Mouse (Mus musculus) intestine, embryonic 14.5 days (tissue): ENCODE data around the gene Ajap1. TPM values are rescaled to one million over a fixed set of nuclear protein-coding genes. Genes with fewer than 3 reads are reported as not detected.
A peak's percentile ranks its signal among the peaks of the same experiment; 100 is the strongest.

Experiments used
- ATAC-seq: fragments of 200-750 bp; cut with Nextera tagmentation; replicated peaks from 2 replicates; pipeline ENCODE4 v1.8.0; 2017; ENCODE audit warnings: low read depth, moderate number of reproducible peaks, moderate TSS enrichment, moderate library complexity; ENCODE audit not compliant: low FRiP score, low TSS enrichment
- DNase-seq: peaks from one replicate; pipeline ENCODE4 v3.0.0-alpha.2; 2018; ENCODE audit warnings: low spot score
- H3K27ac ChIP-seq: fragments of 300-500 bp; sonication (generic); 2 replicates; pipeline ENCODE4 v1.5.1; 2014; ENCODE audit warnings: low read depth, mild to moderate bottlenecking, control low read depth
- H3K27me3 ChIP-seq: fragments of 300-500 bp; sonication (generic); replicated peaks from 2 replicates; pipeline ENCODE4 v1.6.1; 2014; ENCODE audit warnings: low read length, control low read depth; ENCODE audit not compliant: control insufficient read depth, insufficient read depth
- H3K36me3 ChIP-seq: fragments of 300-500 bp; sonication (generic); 2 replicates; pipeline ENCODE4 v1.6.1; 2014; ENCODE audit warnings: low read length, control low read depth; ENCODE audit not compliant: control insufficient read depth, insufficient read depth
- H3K4me1 ChIP-seq: fragments of 300-500 bp; sonication (generic); replicated peaks from 2 replicates; pipeline ENCODE4 v1.6.1; 2014; ENCODE audit warnings: low read length, control low read depth, mixed read lengths; ENCODE audit not compliant: control insufficient read depth, insufficient read depth
- H3K4me2 ChIP-seq: fragments of 300-500 bp; sonication (generic); 2 replicates; pipeline ENCODE4 v1.6.1; 2014; ENCODE audit warnings: low read length
- H3K4me3 ChIP-seq: fragments of 300-500 bp; sonication (generic); 2 replicates; pipeline ENCODE4 v1.5.1; 2014; ENCODE audit warnings: low read depth, low read length, control low read depth, mixed read lengths
- H3K9ac ChIP-seq: fragments of 300-500 bp; sonication (generic); 2 replicates; pipeline ENCODE4 v1.6.1; 2014; ENCODE audit warnings: mild to moderate bottlenecking, low read length
- H3K9me3 ChIP-seq: fragments of 300-500 bp; sonication (generic); 2 replicates; pipeline ENCODE4 v1.6.1; 2016; ENCODE audit warnings: low read length, control low read depth; ENCODE audit not compliant: control insufficient read depth
- WGBS: fragments of 180-500 bp; shearing (Covaris S2); extraction: QIAGEN DNeasy Blood & Tissue Kit; methylation state at CpG from one replicate; pipeline ENCODE4 v1.1.7; 2014; 5-methylcytosine and 5-hydroxymethylcytosine counted together
- polyA plus RNA-seq: library from polyadenylated mRNA; unstranded; fragments of >200 nt; fragmentation: Nextera tagmentation; extraction: Ambion mirVana; gene quantifications from 2 replicates; pipeline ENCODE4 v1.2.1, GENCODE M21; 2014

Gene Ajap1
- polyA plus RNA-seq, 1 experiment from 2014 or later: 1.3 TPM

DNA sequence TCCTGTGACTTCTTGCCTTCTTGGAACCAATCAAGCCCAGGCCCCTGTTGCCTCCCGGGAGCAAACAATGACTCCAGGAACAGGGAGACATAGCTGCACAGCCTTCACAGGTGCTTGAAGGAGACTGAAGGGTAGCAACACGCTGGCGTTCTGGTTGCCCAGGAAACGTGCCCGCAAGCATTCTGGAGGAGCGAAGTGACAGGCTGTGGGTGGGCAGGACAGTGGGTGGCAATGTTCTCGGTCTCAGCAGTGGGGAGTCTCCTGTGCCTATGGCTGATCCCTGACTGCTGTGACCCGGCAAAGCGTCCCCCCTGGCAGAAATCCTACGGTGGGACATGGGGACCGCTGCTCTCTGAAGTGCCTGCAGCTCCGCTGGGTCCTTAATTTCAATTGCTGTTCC lies 43.6 kb downstream of the Ajap1 start:
- no peak overlapping the region for H3K4me3 ChIP-seq
- H3K27me3 ChIP-seq: no peaks in the 10 kb centered on the region
- ATAC-seq (no peak), DNase-seq (no peak)
- no peaks in the 10 kb centered on the region for H3K9me3 ChIP-seq
- no peaks in the 10 kb centered on the region for H3K4me1 ChIP-seq
- H3K9ac ChIP-seq: no peak overlapping the region
- WGBS: 77% methylated on average over 12 of the region's 12 CpGs
- H3K36me3 ChIP-seq: no peaks in the 10 kb centered on the region
- H3K27ac ChIP-seq: no peak overlapping the region
- no peak overlapping the region for H3K4me2 ChIP-seq

DNA sequence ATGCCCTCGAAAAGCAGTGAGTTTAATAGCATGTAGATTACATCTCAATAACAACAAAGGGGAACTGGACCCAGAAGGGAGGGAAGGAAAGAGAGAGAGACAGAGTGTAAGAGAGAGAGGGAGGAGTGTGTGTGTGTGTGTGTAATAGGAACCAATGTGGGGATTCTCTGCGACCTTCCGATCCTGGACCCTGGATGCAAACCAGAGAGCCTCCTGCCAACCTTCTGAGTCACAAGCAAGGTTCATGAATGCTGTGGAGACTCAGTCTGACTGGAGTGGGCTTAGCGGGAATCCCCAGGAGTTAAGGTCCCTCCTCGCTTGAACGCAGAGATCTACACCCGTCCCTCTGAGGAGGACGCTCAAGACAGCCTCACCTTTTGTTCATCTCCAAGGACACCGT lies 45.4 kb downstream of the Ajap1 start:
- H3K9me3 ChIP-seq: no peaks in the 10 kb centered on the region
- 75% methylated on average over 9 of the region's 9 CpGs for WGBS
- no peak for ATAC-seq

DNA sequence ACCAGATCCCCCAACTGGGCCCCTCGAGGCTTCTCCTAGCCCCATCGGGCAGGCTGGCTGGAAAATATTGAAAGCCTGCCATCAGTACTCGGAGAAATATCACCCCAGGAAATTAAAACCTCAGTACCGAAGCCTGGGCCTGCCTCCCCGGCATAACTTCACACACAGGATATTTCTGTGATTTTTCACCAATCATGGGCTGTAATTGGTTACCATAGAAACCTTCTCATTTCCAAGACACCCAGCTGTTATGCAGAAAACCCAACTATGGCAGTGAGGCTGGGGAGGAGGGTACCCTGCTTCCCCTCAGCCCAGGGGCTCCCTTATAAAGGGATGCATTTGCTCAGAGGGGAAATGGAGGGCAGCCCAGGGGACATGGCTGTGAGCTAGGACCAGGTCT lies 46.7 kb downstream of the Ajap1 start:
- Histone ChIP-seq H3K4me3 (no peak overlapping the region), H3K9ac (no peak overlapping the region), H3K9me3 (no peaks in the 10 kb centered on the region), H3K4me2 (no peak overlapping the region), H3K27ac (no peak overlapping the region), H3K4me1 (no peaks in the 10 kb centered on the region), H3K27me3 (no peaks in the 10 kb centered on the region), H3K36me3 (no peaks in the 10 kb centered on the region)
- no peak for DNase-seq
- no peak for ATAC-seq
- 60% methylated on average over 5 of the region's 5 CpGs for WGBS

More for the DNA sequence above, 45.4 kb downstream of the Ajap1 start:
- no peak overlapping the region for H3K9ac ChIP-seq
- no peak overlapping the region for H3K4me3 ChIP-seq
- H3K27me3 ChIP-seq: no peaks in the 10 kb centered on the region
- no peaks in the 10 kb centered on the region for H3K4me1 ChIP-seq
- DNase-seq: no peak
- H3K4me2 ChIP-seq: no peak overlapping the region
- no peak overlapping the region for H3K27ac ChIP-seq
- H3K36me3 ChIP-seq: no peaks in the 10 kb centered on the region

DNA sequence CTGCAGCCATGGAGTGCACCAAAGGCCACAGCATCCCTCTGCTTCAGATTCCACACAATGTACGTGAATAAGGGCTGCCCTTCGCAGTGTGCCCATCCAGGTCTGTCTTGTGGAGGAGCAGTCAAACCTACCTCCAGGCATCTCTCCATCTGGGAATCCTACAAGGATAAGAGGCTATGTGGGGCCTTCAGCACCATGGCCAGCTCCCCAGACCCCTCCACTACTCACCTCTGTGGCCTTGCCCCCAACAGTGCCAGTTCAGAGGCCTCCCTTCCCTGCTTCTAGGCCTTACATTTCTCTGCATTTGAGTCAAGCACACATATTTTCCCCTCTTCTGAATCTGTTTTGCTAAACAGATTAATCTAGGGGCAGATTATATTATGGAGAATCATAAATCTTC lies 52.6 kb downstream of the Ajap1 start:
- Histone ChIP-seq H3K4me1 (no peaks in the 10 kb centered on the region), H3K9me3 (peaks cover 5% of the 10 kb centered on the region; the same call in 1 of the 2 replicates), H3K27me3 (no peaks in the 10 kb centered on the region), H3K4me2 (no peak overlapping the region), H3K36me3 (no peaks in the 10 kb centered on the region), H3K4me3 (no peak overlapping the region), H3K9ac (no peak overlapping the region), H3K27ac (no peak overlapping the region)
- WGBS: 88% methylated on average over 2 of the region's 2 CpGs
- DNase-seq: no peak
- ATAC-seq: no peak

DNA sequence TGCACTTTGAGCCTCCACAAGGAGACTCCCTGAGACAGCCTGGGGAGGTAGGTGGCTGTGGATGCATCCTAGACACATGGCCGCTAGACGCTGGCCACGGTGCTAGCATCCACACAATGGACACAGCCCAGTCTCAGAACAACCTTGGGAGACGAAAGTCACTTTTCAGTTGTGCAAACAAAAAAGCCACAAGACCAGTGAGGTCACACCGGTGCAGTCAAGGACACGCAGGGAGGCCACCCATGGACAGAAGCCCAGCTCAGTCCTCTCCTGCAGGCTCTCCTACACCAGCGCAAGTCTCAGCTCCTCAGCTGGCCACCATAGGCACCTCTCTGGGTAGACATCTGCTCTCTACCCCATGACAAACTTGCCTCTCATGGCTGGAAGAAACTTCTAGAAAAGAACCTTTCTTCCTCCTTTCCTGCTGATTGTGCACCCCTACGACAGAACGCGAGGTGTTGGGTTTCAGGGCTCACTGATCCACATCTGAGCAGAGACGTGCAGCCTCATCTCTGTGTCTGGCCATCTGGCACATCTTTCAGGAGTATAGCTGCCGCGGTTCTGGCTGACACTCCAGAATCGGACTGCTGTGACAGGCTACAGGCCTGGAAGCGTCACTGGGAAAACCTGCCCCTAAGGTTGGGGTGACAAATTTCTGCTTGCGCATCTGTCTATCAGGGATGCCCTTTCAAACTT lies 56.5 kb downstream of the Ajap1 start:
- Histone ChIP-seq H3K9me3 (peaks cover 5% of the 10 kb centered on the region; the same call in 1 of the 2 replicates), H3K4me3 (no peak overlapping the region), H3K4me2 (no peak overlapping the region), H3K36me3 (no peaks in the 10 kb centered on the region), H3K4me1 (no peaks in the 10 kb centered on the region), H3K9ac (no peak overlapping the region), H3K27me3 (no peaks in the 10 kb centered on the region), H3K27ac (no peak overlapping the region)
- ATAC-seq (no peak), DNase-seq (no peak)
- 73% methylated on average over 16 of the region's 16 CpGs for WGBS

DNA sequence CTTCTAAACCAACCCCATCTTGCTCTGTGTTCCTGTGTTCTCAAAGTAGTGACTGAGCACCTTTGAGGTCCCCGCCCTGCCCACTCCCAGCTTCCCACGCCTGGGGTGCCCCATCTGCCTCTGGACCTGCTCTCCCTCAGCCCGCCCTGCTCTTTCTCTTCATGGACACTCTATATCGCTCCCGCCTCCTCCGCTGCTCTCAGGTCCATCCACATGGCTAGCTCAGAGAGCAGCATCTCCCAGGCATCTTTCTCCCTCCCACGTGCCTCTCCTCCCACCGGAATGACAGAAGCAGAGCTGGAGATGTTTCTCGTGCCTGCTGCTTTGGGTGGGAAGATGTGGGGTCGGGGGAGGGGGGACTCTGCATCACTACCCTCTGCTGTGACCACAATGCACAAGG lies 58.3 kb downstream of the Ajap1 start:
- Histone ChIP-seq H3K9ac (no peak overlapping the region), H3K27ac (no peak overlapping the region), H3K4me2 (no peak overlapping the region), H3K4me1 (no peaks in the 10 kb centered on the region), H3K36me3 (no peaks in the 10 kb centered on the region), H3K27me3 (no peaks in the 10 kb centered on the region), H3K4me3 (no peak overlapping the region), H3K9me3 (no peaks in the 10 kb centered on the region)
- 74% methylated on average over 10 of the region's 10 CpGs for WGBS
- ATAC-seq (no peak), DNase-seq (no peak)

DNA sequence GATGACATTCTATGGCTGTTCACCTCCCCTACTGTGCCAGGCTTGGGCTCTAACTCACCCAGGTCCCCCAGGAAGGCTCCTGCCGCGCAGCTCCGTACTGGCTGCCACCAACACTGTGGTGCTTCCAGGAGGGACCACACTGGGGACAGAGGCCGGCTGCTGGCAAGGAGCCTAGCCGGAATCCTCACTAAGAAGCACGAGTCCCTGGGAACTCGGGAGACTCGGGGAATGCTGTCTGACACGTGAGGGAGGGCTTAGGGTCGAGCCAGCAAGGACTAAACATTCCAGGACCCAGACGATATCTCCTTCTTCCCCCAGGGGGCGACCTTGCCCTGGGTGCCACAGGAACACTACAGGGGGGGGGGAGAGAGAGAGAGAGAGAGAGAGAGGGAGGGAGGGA lies 64.7 kb downstream of the Ajap1 start:
- Histone ChIP-seq H3K27ac (no peak overlapping the region), H3K36me3 (no peaks in the 10 kb centered on the region), H3K4me3 (no peak overlapping the region; the same call in 1 of the 2 replicates), H3K9ac (no peak overlapping the region), H3K4me1 (peaks cover 4% of the 10 kb centered on the region; the same call in 1 of the 2 replicates), H3K9me3 (no peaks in the 10 kb centered on the region), H3K4me2 (no peak overlapping the region), H3K27me3 (no peaks in the 10 kb centered on the region)
- DNase-seq (peak; percentile 62), ATAC-seq (no peak)
- WGBS: 2% methylated on average over 10 of the region's 12 CpGs

DNA sequence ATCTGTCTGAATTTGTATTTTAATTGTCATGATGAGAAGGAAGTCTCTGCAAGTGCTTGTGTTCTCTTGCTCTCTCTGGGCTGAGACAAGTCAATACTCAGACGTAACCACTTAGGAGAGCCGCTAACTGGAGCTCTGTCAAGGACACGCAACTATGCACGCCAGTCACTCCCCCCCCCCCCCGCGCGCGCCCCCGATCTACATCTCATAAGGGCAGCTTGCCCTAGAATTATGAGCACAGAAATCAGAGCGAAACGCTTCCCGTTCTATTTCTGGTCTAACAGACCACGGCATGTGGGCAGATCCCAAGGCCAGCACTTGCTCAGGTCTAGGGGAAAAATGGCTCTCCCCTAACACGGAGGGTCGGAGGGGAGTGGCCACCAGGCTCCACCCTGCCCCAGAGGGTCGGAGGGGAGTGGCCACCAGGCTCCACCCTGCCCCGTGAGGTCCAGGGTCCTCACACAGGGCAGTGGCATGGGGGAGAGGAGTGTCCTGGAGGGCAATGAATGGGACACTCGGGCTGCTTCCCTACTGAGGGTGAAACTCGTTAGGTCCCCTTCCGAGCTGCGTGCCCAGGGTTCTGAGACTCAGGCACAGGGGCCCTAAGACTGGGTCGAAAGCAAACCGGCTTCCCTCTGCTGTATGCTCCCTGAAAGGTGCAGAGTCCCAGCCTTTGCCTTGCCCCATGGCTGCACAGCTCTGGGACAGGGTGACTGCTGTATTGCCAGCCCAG lies 65.3 kb downstream of the Ajap1 start:
- ATAC-seq (no peak), DNase-seq (no peak)
- H3K4me2 ChIP-seq: peak overlapping the region; percentile 44
- peak overlapping the region; percentile 15 for H3K4me3 ChIP-seq
- under 1% methylated on average over 20 of the region's 23 CpGs for WGBS
- peaks cover 4% of the 10 kb centered on the region; the same call in 1 of the 2 replicates for H3K4me1 ChIP-seq
- H3K27me3 ChIP-seq: no peaks in the 10 kb centered on the region
- no peak overlapping the region for H3K9ac ChIP-seq
- no peaks in the 10 kb centered on the region for H3K9me3 ChIP-seq
- H3K36me3 ChIP-seq: no peaks in the 10 kb centered on the region
- H3K27ac ChIP-seq: no peak overlapping the region
